Mouse (Mus musculus) heart, embryonic 15.5 days (tissue): ENCODE data around the gene Pnmal1. TPM values are rescaled to one million over a fixed set of nuclear protein-coding genes. Genes with fewer than 3 reads are reported as not detected.
A peak's percentile ranks its signal among the peaks of the same experiment; 100 is the strongest.

ENCODE experiments used
- ATAC-seq: fragments of 200-750 bp; cut with Nextera tagmentation; replicated peaks from 2 replicates; pipeline ENCODE4 v1.8.0; 2017; ENCODE audit warnings: low read depth, moderate TSS enrichment; ENCODE audit not compliant: insufficient number of reproducible peaks, insufficient read depth, low FRiP score
- H3K27ac ChIP-seq: fragments of 300-500 bp; sonication (generic); 2 replicates; pipeline ENCODE4 v1.5.1; 2015; ENCODE audit warnings: mild to moderate bottlenecking, inconsistent platforms
- H3K27me3 ChIP-seq: fragments of 300-500 bp; sonication (generic); 2 replicates; pipeline ENCODE4 v1.6.1; 2015; ENCODE audit warnings: inconsistent platforms
- H3K36me3 ChIP-seq: fragments of 300-500 bp; sonication (generic); 2 replicates; pipeline ENCODE4 v1.6.1; 2015; ENCODE audit warnings: mild to moderate bottlenecking, inconsistent platforms
- H3K4me1 ChIP-seq: fragments of 300-500 bp; sonication (generic); replicated peaks from 2 replicates; pipeline ENCODE4 v1.6.1; 2015; ENCODE audit warnings: inconsistent platforms
- H3K4me2 ChIP-seq: fragments of 300-500 bp; sonication (generic); 2 replicates; pipeline ENCODE4 v1.6.1; 2015; ENCODE audit warnings: inconsistent platforms, mild to moderate bottlenecking, moderate library complexity
- H3K4me3 ChIP-seq: fragments of 300-500 bp; sonication (generic); 2 replicates; pipeline ENCODE4 v1.5.1; 2015; ENCODE audit warnings: mild to moderate bottlenecking, inconsistent platforms
- H3K9ac ChIP-seq: fragments of 300-500 bp; sonication (generic); 2 replicates; pipeline ENCODE4 v1.6.1; 2015; ENCODE audit warnings: mild to moderate bottlenecking, inconsistent platforms
- H3K9me3 ChIP-seq: fragments of 300-500 bp; sonication (generic); replicated peaks from 2 replicates; pipeline ENCODE4 v1.6.1; 2016; ENCODE audit warnings: inconsistent platforms
- WGBS: fragments of 180-500 bp; shearing (Covaris S2); methylation state at CpG from one replicate; pipeline ENCODE4 v1.1.7; 2015; ENCODE audit warnings: mixed read lengths; 5-methylcytosine and 5-hydroxymethylcytosine counted together
- polyA plus RNA-seq: library from polyadenylated mRNA; unstranded; fragments of >200 nt; fragmentation: Nextera tagmentation; extraction: Ambion mirVana; gene quantifications from 2 replicates; pipeline ENCODE4 v1.2.1, GENCODE M21; 2015

Gene Pnmal1
- 0.05 and 0.24 TPM in 2 replicates for polyA plus RNA-seq

DNA sequence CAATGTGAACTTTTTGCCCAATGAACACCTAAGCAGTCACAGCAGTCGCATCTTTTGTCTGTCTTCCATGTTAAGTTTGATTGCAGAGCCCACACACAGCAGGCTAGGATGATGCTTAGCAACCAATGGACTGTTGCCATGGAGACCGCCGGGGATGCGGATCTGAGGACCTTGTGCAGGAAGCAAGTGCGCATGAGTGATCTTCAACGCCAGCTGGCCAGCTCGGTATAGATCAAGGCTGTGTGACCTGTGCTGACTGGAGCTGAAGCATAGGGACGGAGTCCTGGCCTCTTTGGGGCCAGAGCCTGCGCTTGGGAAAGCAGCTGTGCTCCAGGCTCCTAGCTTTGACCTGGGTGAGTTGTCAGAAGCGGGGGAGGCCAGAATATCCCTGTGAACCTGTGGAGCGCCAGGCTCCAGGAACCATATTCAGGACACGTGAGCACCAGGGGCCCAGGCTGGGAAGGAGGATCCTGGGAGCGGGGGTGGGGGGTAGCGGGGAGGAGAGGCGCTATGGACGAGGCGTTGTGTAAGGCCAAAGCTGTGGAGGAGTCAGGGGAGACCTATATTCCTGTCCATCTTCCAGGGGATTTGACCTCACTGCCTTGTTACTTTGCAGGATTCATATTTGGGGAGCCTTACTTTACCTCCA, at the start of gene Pnmal1:
Pnmal1 (plus strand) TSS at position 141 of the 649 bp plus-strand sequence.
- peak; percentile 7; the same call in 1 of the 2 replicates for ATAC-seq
- no peak within 1 kb of the TSS for H3K4me3 ChIP-seq
- no peaks in the 10 kb centered on the region for H3K27me3 ChIP-seq
- no peak within 1 kb of the TSS for H3K27ac ChIP-seq
- no peaks in the 10 kb centered on the region for H3K36me3 ChIP-seq
- H3K9me3 ChIP-seq = no peaks in the 10 kb centered on the region
- no peak within 1 kb of the TSS for H3K4me2 ChIP-seq
- H3K9ac ChIP-seq = no peak within 1 kb of the TSS
- 34% methylated on average over 17 of the region's 17 CpGs for WGBS
- H3K4me1 ChIP-seq = 0 out of 2 replicates have a peak, but pooled peaks cover 2% of the 10 kb centered on the region

DNA sequence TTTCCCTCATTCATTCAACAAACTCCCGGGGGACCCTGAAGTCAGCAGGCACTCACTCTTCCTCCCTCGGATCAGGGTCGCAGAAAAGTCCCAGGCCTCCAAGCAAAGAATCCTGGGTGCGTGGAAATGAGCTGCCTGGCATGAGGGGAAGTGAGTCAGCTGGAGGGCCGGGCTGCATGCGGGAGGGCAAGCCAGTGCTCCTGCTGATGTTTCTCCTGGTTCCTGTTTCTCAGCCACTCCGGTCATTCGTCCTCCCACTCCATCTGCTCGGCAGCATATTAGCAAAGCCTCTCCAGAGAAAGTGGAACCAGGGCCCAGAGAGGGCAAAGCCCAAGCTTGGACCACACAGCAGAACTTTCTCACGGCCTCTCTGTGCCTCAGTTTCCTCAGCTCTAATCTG, 49.6 kb upstream of the Pnmal1 start:
- 33% methylated on average over 10 of the region's 10 CpGs for WGBS
- peaks cover 44% of the 10 kb centered on the region for H3K27me3 ChIP-seq

DNA sequence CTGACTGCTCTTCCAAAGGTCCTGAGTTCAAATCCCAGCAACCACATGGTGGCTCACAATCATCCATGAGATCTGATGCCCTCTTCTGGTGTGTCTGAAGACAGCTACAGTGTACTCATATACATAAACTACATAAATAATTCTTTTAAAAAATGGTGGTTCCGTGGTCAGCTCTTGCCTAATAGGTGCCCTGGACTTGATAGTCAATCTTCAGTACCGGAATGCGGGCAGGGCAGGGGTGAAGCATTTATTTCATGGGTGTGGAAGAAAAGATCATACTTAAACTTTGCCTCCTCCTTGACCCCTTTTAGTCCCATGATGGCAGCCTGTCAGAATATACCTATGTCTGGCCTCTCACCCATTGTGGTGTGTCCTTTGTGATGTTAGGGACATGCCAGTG, 47.6 kb upstream of the Pnmal1 start:
- no peak overlapping the region for H3K27ac ChIP-seq
- WGBS = 94% methylated on average over 3 of the region's 3 CpGs
- no peak for ATAC-seq

More for the DNA sequence above, 49.6 kb upstream of the Pnmal1 start:
- Histone ChIP-seq H3K4me3 (no peak overlapping the region), H3K4me2 (no peak overlapping the region), H3K27ac (no peak overlapping the region), H3K36me3 (peaks cover 5% of the 10 kb centered on the region), H3K9ac (no peak overlapping the region), H3K4me1 (peaks cover 49% of the 10 kb centered on the region), H3K9me3 (no peaks in the 10 kb centered on the region)
- no peak for ATAC-seq

DNA sequence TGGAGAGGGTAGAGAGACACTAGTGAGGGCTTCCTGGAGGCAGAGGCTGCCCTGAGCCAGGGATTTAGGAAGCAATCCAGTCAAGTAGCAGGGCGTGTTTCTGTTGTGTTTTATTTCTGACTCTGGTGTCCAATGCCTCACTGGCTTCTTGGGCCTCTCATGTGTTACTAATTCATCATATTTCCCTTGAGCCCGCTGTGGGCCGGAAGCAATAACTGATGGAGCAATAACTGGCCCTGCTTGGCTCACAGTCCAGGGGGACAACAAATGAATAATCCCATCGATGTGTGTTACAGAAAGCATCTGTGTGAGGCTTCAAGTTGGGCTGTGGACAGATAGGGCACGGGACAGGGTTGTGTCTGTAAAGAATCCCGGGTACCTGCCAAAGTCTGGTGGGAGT, 47.1 kb upstream of the Pnmal1 start:
- Histone ChIP-seq H3K4me2 (no peak overlapping the region), H3K27ac (no peak overlapping the region), H3K9me3 (no peaks in the 10 kb centered on the region), H3K27me3 (peaks cover 29% of the 10 kb centered on the region), H3K4me1 (peaks cover 38% of the 10 kb centered on the region), H3K36me3 (peaks cover 26% of the 10 kb centered on the region), H3K4me3 (no peak overlapping the region), H3K9ac (no peak overlapping the region)
- 76% methylated on average over 6 of the region's 6 CpGs for WGBS
- no peak for ATAC-seq

More for the DNA sequence above, 47.6 kb upstream of the Pnmal1 start:
- H3K27me3 ChIP-seq = peaks cover 34% of the 10 kb centered on the region
- peaks cover 39% of the 10 kb centered on the region for H3K4me1 ChIP-seq
- H3K9me3 ChIP-seq = no peaks in the 10 kb centered on the region
- no peak overlapping the region for H3K4me2 ChIP-seq
- no peak overlapping the region for H3K4me3 ChIP-seq
- peaks cover 22% of the 10 kb centered on the region for H3K36me3 ChIP-seq
- H3K9ac ChIP-seq = no peak overlapping the region

DNA sequence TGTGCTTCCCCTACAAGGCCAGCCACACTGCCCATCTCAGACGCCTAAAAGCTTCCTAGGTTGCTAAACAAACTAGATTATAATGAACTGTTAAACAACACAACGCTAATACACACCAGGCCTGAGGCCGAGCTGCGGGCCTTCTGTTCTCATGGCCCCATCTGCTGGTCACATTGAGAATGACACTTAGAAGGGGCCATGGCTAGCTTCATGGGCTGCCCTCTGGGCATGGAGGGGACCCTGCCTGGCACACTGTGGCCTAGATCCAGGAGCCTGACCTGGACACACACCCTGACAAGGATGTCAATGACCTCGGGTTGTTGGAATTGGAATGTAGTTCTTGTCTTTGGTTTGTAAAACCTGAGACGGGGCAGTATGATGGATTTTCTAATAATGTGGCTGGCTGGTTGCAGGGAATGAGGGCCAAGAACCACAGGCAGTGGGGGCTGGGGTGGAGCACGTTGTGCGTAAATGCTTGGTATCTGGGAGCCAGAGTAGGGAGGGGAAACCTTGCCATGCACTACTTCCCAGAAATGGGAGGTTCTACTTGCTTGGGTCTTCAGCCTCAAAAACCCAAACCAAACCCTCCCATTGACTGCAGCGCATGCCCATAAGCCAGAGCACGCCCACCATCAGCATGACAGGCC, 45.5 kb upstream of the Pnmal1 start:
- H3K36me3 ChIP-seq = peaks cover 38% of the 10 kb centered on the region
- WGBS = 34% methylated on average over 10 of the region's 10 CpGs
- no peak overlapping the region for H3K27ac ChIP-seq
- no peak overlapping the region for H3K4me3 ChIP-seq
- peak; percentile 43; the same call in 1 of the 2 replicates for ATAC-seq
- H3K9ac ChIP-seq = no peak overlapping the region
- peaks cover 21% of the 10 kb centered on the region for H3K27me3 ChIP-seq
- H3K4me2 ChIP-seq = no peak overlapping the region
- peaks cover 32% of the 10 kb centered on the region for H3K4me1 ChIP-seq
- H3K9me3 ChIP-seq = no peaks in the 10 kb centered on the region

DNA sequence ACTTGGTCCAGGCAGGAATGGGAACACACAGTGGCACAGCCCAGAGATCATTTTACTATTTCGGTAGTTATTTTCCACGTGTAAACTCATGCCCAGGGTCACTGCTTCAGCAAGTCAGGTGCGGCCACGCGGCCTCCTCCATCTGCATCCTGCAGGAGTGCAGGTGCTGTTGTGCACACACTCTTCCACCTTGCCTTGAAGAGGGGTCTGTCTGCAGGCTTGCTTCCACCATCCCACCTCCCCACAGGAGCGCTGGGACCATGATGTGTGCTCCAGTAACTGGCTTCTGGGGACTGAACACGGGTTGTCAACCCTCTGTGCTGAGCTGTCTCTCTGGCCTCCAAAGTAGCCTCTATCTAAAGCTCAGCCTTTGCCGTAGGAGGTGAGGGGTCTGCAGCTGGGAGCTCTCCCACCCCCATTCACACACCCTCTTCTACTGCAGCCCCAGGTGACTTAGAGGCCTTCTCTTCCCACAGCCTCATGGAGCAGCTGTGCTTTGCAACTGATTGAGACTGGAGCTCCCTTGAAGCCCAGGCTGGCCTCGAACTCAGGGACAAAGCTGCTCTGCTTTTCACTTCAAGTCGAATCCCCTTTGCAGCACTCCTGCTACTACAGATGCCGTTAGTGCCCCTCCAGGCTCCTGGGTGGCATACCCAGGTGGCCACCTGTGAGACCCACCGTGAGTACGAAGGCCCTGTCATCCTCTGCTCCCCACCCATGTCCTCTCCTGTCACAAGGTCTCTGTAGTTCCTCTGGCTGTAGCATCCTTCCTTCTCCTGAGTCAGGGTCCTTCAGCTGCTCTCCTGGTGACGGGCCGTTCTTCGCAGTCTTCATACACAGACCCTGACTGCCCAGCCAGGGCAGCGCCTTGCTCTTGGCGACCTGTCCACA, 44.8 kb upstream of the Pnmal1 start:
- Histone ChIP-seq H3K4me1 (peaks cover 29% of the 10 kb centered on the region), H3K36me3 (peaks cover 38% of the 10 kb centered on the region), H3K27me3 (peaks cover 13% of the 10 kb centered on the region; the same call in 1 of the 2 replicates), H3K27ac (no peak overlapping the region), H3K4me2 (no peak overlapping the region), H3K4me3 (no peak overlapping the region), H3K9ac (no peak overlapping the region), H3K9me3 (no peaks in the 10 kb centered on the region)
- WGBS = 83% methylated on average over 18 of the region's 18 CpGs
- ATAC-seq = no peak

DNA sequence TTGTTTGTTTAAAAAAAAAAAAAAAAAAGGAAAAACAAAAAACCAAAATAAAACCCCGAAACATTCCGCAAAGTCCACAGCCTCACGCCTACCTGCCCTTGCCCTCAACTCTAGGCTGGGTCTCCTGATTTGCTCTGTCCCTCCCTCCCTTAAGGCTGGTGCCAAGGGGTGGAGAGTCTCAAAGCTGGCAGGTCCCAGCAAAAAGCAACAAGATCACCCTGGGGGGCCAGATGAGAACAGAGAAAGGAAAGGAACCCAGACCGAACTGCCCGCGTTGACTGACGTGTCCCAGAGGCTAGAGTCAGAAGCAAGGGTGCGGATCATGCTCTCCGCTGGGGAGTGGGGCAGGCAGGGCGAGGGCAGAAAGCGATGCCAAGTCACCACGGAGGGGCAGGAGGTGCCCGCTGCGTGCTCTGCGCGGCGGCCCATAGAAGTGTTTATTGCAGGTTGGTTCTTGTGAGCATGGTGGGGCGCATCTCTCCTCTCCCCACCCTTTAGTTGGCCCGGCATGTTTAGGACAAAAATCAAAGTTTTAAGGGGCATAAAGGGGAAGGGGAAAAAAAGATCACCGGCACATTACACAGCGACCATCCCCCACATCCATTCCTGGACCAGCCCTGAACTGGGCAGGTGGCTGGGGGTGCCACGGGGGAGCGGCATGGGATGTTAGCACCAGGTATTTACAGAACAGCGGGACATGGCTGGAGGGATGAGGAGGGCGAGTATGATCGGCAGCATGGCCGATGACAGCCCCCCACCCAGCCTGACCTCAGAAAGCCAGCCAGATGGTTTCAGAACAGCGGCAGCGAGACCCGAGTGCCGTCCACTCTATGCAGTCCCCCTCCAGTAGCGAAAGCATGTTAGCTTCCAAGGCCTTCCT, 43.8 kb upstream of the Pnmal1 start:
- Histone ChIP-seq H3K36me3 (peaks cover 38% of the 10 kb centered on the region), H3K4me1 (peaks cover 33% of the 10 kb centered on the region), H3K27me3 (0 out of 2 replicates have a peak, but pooled peaks cover 7% of the 10 kb centered on the region), H3K4me3 (no peak overlapping the region), H3K9me3 (no peaks in the 10 kb centered on the region), H3K4me2 (no peak overlapping the region), H3K27ac (no peak overlapping the region), H3K9ac (no peak overlapping the region)
- WGBS = 84% methylated on average over 32 of the region's 32 CpGs
- ATAC-seq = no peak

DNA sequence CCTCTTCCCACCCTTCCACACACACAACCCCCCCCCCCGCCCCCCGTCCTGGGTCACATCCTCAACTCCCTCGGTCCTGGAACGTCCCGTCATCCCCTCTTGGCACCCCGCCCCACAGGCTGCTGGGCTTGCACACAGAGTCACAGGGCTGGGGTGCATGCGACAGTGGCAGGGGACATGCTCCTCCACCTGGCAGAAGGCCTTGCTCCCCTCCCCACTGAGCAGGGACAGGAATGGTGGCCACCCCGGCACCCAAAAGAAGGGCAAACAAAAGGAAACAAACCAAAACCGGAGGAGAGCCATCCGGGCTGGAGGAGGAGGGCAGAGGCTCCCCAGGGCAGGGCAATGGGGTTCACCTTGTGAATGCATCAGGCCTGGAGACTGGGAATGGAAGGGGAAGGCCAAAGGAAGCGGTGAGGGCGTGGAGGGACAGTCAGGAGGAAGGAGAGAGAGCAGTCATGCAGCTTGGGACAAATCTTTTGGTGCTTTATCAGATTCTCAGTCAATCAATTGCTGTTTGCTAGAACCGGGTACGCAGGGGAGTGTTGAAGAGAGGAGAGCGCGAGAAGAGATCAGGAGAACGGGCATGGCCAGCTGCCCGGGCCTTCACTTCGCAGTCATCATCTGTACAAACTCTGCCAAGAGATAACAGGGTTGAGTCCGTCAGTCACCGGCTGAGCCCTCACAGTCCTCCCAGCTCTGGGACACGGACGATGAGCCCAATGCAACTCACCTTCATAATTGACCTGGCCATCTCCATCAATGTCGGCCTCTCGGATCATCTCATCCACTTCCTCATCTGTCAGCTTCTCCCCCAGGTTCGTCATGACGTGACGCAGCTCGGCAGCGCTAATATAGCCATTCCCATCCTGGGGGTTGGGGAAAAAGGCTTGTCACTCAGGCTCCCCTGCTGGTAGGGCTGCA, 42.9 kb upstream of the Pnmal1 start:
- peaks cover 38% of the 10 kb centered on the region for H3K36me3 ChIP-seq
- 60% methylated on average over 30 of the region's 30 CpGs for WGBS
- no peak overlapping the region for H3K4me2 ChIP-seq
- no peaks in the 10 kb centered on the region for H3K9me3 ChIP-seq
- no peaks in the 10 kb centered on the region for H3K27me3 ChIP-seq
- H3K9ac ChIP-seq = no peak overlapping the region
- no peak for ATAC-seq
- H3K4me3 ChIP-seq = no peak overlapping the region
- H3K27ac ChIP-seq = no peak overlapping the region
- peaks cover 42% of the 10 kb centered on the region for H3K4me1 ChIP-seq

DNA sequence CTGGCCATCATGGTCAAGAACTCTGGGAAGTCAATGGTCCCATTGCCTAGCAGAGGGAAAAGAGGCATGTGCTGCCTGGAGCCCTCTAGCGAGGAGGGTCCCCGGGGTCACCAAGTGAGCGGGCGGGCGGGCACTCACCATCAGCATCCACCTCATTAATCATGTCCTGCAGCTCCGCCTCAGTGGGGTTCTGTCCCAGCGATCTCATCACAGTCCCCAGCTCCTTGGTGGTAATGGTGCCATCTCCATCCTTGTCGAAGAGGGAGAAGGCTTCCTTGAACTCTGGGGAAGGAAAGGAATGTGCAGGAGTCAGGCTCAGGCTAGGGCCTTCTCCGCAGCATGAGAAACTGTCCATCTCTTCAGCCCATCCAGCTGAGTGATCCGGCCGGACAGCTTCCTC, 42.0 kb upstream of the Pnmal1 start:
- H3K4me2 ChIP-seq = no peak overlapping the region
- H3K9me3 ChIP-seq = no peaks in the 10 kb centered on the region
- no peak overlapping the region for H3K9ac ChIP-seq
- H3K4me1 ChIP-seq = peaks cover 50% of the 10 kb centered on the region
- peaks cover 38% of the 10 kb centered on the region for H3K36me3 ChIP-seq
- ATAC-seq = no peak
- no peaks in the 10 kb centered on the region for H3K27me3 ChIP-seq
- no peak overlapping the region for H3K4me3 ChIP-seq
- WGBS = 68% methylated on average over 11 of the region's 11 CpGs
- no peak overlapping the region for H3K27ac ChIP-seq

DNA sequence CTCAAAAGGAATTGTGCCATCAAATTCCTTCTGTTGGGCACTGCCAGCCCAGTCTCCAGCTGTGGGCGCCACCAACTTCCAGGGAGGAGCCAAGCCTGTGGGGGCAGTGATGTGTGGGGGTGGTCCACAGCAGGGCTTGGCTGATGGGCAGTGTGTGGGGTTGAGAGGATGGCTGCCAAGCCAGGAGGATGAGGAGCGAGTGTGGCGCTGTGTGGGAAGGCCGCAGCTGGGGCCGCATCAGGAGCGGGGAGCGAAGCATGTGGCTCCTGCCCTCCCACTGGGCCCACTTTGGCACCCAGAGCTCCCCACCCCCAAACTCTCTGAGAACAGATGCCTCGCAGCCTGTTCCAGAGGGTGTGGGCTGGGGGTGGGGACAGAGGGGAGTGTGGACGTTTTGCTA, 41.5 kb upstream of the Pnmal1 start:
- Histone ChIP-seq H3K9ac (no peak overlapping the region), H3K27ac (no peak overlapping the region), H3K4me1 (peaks cover 56% of the 10 kb centered on the region), H3K9me3 (no peaks in the 10 kb centered on the region), H3K27me3 (no peaks in the 10 kb centered on the region), H3K36me3 (peaks cover 38% of the 10 kb centered on the region), H3K4me2 (no peak overlapping the region), H3K4me3 (no peak overlapping the region)
- WGBS = 75% methylated on average over 9 of the region's 9 CpGs
- no peak for ATAC-seq
